Mouse (Mus musculus): ENCODE measurements around the gene Txk.

DNA sequence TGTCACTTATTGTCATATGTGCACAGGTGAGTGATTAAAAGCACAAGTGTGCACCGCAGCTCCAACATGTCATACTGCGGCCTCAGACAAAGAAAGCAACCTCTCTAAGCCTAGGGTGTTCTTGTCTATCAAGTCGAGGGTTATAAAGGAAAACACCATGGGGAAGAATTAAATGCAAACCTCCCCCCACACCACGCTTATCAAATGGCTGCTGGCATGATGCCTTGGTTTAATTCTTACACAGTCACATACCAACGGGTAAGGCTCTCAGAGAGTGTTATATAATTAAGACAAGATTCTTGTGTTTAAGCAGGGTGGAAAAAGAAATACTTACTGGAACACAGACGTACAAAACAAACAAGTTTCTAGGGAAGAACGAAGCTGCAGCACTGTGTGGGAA, 16.8 kb downstream of the Txk start:
- no peak for TF ChIP-seq CTCF (conservative IDR thresholded peaks at IDR 0.05; ENCODE audit: low read length)
- no peak for TF ChIP-seq NANOG (IDR thresholded peaks at IDR 0.05; ENCODE audit: borderline replicate concordance, low read length)

Measured in E14TG2a.4 (cell line).